Mouse (Mus musculus): Measurements from ENCODE around the gene 4930442H23Rik.

DNA sequence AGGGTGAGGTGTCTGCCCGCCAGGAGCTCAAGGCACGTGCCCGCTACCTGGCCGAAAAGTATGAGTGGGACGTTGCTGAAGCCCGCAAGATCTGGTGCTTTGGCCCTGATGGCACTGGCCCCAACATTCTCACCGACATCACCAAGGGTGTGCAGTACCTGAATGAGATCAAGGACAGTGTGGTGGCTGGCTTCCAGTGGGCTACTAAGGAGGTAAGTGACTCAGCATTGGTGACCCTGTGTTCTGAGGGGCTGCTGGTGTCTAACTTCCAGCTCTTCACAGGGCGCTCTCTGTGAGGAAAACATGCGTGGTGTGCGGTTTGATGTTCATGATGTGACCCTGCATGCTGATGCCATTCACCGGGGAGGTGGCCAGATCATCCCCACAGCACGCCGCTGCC, 2.7 kb downstream of the 4930442H23Rik start:
- TF ChIP-seq POLR2A (IDR thresholded peaks at IDR 0.05; ENCODE audit: insufficient read depth, low read depth, low read length) = no peak
- no peak for TF ChIP-seq CTCF (IDR thresholded peaks at IDR 0.05; ENCODE audit: insufficient read depth, low read depth, low read length)

Data from olfactory bulb, adult 2 months (tissue).